Mouse (Mus musculus): ENCODE data around the gene Triobp.

Triobp gene

DNA sequence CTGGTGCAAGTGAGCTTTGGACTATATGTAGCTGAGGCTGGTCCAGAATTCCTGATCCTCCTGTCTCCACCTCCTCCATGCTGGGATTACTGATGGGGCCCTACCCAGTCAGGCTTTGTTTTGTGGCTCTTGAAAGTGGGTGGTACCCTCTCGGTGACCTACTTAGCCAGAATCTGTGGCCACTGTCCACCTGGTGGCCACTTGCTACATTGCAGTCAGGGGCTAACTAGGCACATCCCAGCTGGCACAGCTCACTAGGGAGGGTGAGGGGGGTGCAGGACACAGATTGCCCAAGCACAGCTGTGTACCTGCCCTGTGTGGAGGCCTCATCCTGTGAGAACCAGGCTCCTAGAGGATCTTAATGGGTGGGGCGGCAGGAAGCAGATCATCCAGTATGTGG is 15.4 kb downstream of the Triobp start:
- DNase-seq (ENCODE audit: low read depth, low spot score) = peak; percentile 73

DNA sequence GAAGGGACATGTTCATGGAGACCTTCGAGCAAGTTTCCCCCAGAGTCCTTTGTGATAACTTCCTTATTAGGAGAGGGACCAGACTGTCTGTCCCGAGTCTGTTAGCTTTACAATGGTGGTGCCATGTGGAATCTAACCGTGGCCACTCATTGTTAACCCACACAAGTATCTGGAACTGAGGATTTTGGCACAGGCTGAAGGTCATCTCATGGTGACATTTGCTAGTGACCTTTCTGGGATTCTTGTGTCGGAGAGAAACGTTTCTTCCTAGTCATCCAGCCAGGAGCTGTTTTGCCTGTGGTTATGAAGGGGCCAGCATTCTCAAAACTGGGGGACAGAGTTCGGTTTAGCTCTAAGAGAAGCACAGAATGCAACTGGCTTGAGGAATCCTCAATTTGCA is 24.1 kb downstream of the Triobp start:
- DNase-seq (ENCODE audit: low read depth, low spot score) = no peak

DNA sequence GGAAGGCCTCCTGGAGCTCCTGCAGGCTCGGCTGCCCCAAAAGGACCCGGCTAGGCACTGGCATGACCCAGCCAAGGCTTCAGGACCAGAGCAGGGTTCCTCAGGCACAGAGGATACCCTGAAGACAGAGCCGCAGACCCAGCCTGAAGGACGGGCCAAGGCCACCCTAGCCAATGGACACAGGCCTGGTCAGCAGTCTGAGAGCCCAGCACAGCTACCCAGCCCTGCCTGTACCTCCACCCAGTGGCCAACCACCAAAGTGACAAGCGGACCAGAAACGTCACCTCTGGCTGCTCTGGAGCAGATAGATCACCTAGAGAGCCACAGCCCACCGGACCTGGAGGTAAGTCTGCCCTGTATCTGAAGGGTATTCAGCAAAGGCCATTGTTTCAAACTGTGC is 26.4 kb downstream of the Triobp start:
- DNase-seq (ENCODE audit: low read depth, low spot score) = no peak

DNA sequence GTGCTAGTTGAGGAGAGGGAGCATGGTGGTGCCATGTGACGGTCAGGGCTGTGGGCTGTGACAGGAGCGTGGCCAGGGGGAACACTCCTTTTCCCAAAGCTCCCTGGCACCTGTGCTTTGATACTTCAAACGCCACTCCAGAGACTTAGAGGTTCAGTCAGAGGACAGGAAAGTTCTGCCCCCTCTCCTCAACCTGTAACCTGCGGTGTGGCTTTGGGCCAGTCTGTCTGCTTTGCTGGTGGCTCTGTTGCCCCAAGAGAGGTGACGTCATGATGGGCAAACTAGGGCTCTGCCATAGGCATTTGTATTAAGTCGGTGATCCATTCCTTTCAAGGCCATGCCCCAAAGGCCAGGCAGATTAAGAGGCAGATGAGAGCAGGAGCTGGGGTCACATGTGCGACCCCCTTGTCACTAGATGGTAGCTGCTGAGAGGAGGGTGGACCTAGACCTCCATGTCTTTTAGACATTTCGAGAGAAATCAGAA is 30.2 kb downstream of the Triobp start:
- no peak for DNase-seq (ENCODE audit: low read depth, low spot score)

DNA sequence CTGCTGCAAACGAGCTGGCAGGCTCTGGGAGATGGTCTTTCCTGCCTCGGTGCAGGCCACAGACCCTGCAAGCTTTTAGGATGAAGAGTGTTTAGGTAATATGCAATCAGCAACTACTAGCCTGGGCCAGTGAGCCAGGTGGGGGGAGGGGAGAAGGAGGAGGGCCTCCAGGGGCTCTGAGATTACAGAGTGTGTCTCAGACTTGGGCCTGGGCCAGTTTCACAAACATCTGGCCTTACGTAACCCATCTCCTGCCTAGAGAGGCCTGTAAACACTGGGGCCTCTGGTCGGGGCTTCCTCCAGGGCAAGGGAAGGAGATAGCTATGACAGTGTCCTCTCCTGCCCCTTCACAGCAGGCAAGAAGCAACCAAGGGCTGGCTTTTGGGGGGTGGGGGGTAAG is 31.4 kb downstream of the Triobp start:
- no peak for DNase-seq (ENCODE audit: low read depth, low spot score)

DNA sequence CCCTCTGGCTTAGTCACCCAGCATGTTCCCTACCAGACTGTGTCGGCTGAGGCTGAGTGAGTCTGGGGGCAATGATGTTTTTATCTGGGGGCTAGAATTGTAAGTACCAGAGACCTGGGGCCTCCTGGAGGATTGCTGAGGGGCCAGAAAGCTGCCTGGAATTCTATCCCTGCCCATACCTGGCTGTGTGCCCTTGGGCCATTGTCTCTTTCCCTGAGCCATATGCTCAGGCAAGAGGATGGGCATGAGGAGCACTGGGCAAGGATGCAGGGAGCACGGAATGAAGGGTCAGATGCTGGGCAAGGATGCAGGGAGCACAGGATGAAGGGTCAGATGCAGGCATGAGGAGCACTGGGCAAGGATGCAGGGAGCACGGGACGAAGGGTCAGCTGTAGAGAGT is 32.6 kb downstream of the Triobp start:
- no peak for DNase-seq (ENCODE audit: low read depth, low spot score)

DNA sequence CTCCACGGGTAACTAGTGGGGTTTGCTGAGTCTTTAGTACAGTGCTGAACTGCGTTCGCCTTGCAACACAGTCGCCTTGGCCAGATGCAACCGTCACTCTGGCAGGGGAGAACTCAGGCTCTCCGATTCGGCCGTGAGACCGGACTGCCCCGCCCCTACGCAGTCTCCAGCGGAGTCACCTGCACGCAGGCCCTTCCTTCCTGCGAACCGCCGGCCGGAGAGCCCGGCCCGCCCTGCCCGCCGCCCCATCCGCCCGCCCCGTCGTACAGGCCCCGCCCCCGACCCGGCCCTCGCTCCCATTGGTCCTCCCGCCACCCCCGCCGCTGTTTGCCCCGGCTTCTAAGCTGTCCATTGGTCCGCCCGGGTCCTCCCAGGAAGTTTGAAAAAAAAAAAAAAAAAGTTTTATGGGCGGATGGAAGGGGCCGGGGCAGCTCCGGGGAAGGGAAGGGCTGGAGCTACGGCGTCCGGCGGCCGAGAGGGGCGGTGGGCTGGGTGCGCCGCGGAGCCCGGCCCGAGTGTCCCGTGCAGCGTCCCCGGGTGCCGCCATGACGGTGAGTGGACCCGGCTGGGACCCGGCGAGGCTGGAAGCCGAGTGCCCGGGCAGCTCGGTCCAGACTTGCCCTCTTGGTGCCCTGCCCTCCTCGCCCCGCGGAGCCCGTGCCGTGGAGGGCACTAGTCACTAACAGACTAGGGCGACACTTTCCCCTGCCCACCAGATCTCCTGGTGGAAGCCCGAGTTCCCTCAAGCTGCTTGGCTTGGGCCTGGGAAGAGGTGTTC is 35.3 kb downstream of the Triobp start:
- peak; percentile 65 for DNase-seq (ENCODE audit: low read depth, low spot score)

- no peak for DNase-seq (ENCODE audit: low read depth, low spot score)
Observed at GRCm38 (mm10) chr15:78983436-78984285, 36.1 kb downstream of the Triobp start.

DNA sequence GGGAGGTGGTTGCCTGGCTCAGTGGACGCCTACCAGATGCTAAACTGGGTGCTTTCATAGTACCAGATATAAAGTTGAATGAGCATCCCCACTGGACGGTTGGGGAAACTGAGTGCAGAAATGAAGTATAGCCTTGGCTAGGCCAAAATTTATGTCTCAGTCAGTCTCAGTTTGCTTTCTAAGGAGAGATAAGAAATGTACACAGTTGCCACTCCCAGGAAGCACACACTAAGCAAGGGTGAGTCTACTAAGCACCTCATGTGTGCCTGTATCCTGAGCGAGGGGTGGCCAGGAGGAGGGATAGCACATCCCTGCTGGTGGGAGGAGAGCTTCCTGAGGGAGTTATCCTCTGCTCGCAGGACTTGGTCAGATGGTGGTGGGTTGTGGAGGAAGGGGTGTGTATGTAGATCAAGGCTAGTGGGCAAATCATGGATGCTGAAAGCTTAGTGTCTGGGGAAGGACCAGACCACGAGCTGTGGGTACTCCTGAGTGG is 36.8 kb downstream of the Triobp start:
- no peak for DNase-seq (ENCODE audit: low read depth, low spot score)

DNA sequence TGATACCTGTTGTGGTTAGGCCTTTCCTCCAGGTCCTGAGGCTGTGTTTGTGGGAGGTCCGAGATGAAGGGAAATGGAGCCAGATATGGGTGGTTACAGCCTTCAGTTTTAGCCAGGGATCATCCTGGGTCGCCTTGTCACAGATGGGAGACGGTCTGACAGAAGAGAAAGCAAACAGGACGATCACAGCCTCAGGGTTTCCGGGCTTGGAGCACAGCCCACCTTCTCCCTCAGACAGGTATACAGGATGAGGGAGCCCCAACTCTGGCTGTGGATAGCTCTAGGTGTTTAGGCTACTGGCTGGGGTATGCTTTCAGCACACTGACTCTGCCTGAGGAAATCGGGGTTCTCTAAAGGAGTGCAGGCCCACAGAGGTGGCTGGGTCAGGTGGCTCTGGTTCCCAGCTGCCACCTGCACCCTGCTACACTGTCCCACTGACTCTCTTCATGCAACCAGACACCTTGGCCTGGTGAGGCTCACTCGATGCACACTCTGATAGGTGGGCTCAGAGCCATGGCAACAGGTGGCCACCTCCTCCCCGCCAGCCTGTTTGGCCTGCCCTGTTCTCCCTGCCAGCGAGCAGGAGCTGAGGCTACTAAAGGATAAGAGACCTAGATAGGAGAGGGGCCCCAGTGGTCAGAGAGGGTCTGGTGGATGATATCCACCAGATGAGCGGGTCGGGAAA is 39.2 kb downstream of the Triobp start:
- no peak for DNase-seq (ENCODE audit: low read depth, low spot score)

GRCm38 (mm10) chr15:78988499-78988971 is 41.0 kb downstream of the Triobp start:
- DNase-seq (ENCODE audit: low read depth, low spot score) = peak; percentile 20

- DNase-seq (ENCODE audit: low read depth, low spot score) = no peak
Observed at GRCm38 (mm10) chr15:78989152-78990092, 41.9 kb downstream of the Triobp start.

DNA sequence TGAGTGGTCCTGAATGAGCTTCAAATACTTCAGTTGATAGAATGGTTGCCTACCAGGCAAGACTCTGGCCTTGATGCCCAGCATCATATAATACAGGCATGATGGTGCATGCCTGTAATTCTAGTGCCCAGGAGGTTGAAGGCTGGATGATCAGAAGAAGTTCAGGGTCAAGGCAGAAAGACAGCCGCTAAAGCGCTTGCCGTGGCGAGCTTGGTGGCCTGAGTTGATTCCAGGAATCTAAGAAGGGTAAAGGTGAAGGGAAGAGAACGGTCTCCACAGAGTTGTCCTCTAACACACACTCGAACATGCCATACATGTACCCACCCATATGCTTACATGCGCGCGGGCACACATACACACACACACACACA is 42.6 kb downstream of the Triobp start:
- DNase-seq (ENCODE audit: low read depth, low spot score) = no peak

- DNase-seq (ENCODE audit: low read depth, low spot score) = no peak
Observed at GRCm38 (mm10) chr15:78990970-78991525, 43.5 kb downstream of the Triobp start.

- DNase-seq (ENCODE audit: low read depth, low spot score) = no peak
Observed at GRCm38 (mm10) chr15:78992235-78992634, 44.7 kb downstream of the Triobp start.

DNA sequence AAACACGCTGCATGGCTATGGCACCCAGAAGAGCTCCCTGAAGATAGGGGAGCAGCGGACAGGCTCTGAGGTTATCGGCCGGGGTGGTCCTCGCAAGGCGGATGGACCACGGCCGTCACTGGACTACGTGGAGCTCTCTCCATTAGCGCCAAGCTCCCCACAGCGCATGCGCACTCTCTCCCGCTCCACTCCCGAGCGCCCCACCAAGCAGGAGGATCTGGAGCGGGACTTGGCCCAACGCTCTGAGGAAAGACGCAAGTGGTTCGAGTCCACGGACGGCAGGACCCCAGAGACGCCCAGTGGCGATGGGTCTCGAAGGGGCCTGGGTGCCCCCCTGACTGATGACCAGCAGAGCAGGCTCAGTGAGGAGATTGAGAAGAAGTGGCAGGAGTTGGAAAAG is 45.4 kb downstream of the Triobp start:
- no peak for DNase-seq (ENCODE audit: low read depth, low spot score)

GRCm38 (mm10) chr15:78995916-78996315 is 48.4 kb downstream of the Triobp start:
- no peak for DNase-seq (ENCODE audit: low read depth, low spot score)

DNA sequence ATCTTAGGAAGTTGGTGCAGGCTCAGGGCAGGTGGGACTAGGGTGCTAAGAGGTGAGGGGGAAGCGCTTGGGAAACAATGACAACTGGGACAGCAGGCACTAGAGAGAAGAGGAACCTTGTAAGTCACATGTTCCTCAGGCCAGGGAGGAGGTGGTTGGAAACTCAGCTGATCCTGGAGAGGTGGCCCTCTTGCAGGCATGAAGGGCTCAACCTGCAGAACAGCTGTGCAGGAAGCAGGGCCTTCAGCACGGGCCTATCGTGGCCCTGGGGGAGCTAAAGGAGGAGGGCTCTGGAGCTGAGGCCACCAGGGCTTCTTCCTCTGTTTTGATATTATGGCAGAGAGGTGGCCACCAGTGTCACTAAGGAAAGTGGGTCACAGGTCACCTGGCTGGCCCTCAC is 49.1 kb downstream of the Triobp start:
- DNase-seq (ENCODE audit: low read depth, low spot score) = no peak

DNA sequence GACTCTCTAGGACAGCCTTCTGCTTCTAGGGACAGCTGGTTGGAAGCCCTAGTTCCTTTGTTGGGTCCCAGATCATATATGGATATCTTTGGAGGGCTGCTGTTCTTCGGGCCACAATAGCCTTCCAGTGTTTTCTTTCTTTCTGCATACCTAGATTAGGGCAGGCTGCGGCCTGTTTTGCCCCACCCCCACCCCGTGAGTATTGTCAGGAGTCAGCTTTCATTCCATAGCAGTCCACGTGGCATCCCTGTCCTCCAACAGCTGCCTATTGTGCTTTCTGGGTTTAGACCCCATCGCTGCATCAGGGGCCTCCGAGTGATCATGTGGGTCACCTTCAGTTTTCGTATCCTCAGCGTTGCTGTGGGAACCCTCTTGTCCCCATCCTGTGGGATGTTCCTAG is 50.8 kb downstream of the Triobp start:
- DNase-seq (ENCODE audit: low read depth, low spot score) = no peak

DNA sequence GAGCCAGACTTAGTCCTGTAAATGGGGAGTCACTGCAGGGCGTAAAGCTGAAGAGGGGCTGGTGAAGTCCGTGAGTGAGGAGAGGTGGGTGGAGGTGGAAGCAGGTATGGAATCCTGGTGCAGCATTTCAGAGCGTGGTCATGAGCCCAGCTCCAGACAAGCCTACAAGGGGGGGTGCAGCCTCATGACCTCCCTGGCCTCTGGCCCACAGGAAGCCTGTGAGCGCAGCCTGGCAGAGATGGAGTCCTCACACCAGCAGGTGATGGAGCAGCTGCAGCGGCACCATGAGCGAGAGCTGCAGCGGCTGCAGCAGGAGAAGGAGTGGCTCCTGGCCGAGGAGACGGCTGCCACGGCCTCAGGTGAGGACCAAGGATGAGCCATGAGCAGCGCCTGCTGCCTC is 52.1 kb downstream of the Triobp start:
- no peak for DNase-seq (ENCODE audit: low read depth, low spot score)
